Mouse (Mus musculus) liver, postnatal 0 days (tissue): Measurements from ENCODE around the gene Acsbg2.

ENCODE experiments used
- CTCF ChIP-seq: sonication (generic); IDR thresholded peaks from 2 replicates; pipeline ENCODE4 v1.5.1; 2016; ENCODE audit warnings: antibody characterized with exemption, low read depth
- EP300 ChIP-seq: IDR thresholded peaks from 2 replicates; pipeline ENCODE4 v1.6.1; 2016; ENCODE audit warnings: antibody characterized with exemption, low read depth, mild to moderate bottlenecking

DNA sequence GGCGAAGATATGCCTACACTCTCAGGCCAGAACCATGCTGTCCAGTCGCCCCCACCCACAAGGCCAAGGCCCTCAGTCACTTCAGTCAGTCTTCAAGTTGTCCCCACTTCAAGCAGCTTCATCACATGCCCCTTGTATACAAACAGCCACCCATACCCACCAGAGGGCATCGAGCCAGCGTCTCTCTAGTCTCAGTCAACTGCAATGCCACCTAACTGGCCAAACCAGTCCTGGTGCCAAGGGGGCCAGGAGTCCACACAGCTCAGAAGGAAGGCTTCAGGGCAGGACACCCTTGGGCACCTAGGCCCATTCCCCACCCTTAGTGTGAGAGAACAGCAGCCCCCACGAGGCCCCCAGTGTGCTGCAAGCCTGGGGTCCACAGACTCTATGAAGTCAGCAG lies 32.8 kb upstream of the Acsbg2 start:
- TF ChIP-seq CTCF: no peak
- no peak for TF ChIP-seq EP300
